Mouse (Mus musculus): ENCODE measurements at regions not wholly inside any gene's neighbourhood (a gene's known extent, or its start where the extent isn't known, plus 50 kb on each side); places are given as distances from the start of the nearest gene placed in this dataset.

- no peak for DNase-seq (ENCODE audit: low spot score)
Measured at GRCm38 (mm10) chr15:59845158-59845739, 171.2 kb downstream of the 4933412E24Rik start.

DNA sequence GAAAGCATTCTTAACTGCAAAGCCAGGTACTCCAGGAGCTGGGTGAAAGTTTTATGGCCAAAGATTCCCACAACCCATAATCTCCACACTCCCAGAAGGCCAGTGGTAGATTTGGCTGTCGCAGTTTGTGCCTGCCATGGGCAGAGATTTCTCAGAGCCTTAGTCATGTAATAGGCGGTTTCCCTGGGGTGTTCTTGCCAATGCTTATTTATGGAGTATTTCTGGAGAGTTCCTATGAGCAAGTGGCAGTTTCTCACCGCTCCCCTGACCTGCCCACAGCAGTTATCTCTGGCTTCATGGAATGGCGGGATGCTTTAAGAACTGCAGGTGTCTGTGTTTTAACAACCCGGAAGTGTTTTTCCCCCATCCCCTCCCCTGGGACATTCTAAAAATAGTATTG lies 179.8 kb downstream of the 4933412E24Rik start:
- DNase-seq (ENCODE audit: low spot score): no peak

GRCm38 (mm10) chr15:59833232-59833631 lies 183.2 kb downstream of the 4933412E24Rik start:
- no peak for DNase-seq (ENCODE audit: low spot score)

- no peak for DNase-seq (ENCODE audit: low spot score)
Measured at GRCm38 (mm10) chr15:59831481-59831880, 184.9 kb downstream of the 4933412E24Rik start.

GRCm38 (mm10) chr15:59830553-59831462 lies 185.6 kb downstream of the 4933412E24Rik start:
- DNase-seq (ENCODE audit: low spot score): no peak

GRCm38 (mm10) chr15:59828421-59828820 lies 188.0 kb downstream of the 4933412E24Rik start:
- peak; percentile 73 for DNase-seq (ENCODE audit: low spot score)

DNA sequence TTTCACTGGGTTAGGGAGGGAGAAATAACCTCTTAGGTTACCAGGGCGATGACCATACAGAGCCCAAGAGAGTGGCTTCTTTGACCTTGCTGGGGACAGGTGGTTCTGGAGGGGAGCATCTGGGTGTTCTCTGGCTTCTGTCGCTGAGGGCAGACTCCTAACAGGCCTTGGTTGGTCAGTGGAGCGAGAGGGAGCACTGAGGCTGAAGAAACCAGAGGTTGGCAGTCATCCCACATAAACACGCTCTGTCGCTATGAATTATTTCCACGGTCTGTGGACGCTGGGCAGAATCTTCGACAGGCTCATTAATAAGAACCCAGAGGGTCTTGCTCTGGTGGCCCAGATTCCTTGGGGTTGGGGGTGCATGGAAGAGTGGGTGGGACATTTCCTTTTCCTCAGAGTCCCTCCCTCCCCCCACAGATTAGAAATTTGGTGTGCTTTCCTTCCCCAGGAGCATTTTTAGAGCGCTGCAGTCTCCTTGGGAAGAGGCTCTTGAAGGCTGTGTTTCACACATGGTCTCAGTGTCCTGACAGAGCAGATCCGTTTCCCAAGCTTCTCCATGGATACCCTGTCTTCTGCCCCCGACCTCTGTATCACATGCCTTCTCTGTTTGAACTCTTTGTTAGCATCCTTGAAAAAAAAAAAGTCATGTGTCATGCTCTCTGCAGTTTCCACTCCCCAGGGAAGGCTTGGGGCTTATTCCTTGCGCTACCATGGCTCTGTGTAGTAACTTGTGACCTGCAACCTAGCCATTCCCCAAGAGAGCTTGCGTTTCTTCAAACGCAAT lies 190.1 kb downstream of the 4933412E24Rik start:
- DNase-seq (ENCODE audit: low spot score): no peak

DNA sequence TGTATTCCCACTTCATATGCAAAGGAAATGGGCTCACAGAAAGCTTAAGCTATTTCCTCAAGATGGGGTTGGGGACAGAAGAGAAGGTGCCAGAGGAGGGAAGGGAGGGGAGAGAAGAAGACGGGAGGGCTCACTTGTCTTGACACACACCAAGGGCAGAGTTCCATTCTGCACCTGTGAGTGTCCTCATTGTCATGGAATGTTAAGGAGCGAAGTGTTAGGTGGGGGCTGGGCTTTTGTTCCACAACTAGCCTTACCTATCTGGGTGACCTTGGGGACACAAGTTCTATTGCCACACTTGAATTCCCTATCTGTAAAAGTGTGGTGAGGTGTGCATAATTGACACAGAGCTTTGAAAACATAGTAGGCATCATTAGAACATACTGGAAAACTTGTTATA lies 192.5 kb downstream of the 4933412E24Rik start:
- DNase-seq (ENCODE audit: low spot score): no peak

- DNase-seq (ENCODE audit: low spot score): no peak
Measured at GRCm38 (mm10) chr15:59822995-59823681, 193.3 kb downstream of the 4933412E24Rik start.

DNA sequence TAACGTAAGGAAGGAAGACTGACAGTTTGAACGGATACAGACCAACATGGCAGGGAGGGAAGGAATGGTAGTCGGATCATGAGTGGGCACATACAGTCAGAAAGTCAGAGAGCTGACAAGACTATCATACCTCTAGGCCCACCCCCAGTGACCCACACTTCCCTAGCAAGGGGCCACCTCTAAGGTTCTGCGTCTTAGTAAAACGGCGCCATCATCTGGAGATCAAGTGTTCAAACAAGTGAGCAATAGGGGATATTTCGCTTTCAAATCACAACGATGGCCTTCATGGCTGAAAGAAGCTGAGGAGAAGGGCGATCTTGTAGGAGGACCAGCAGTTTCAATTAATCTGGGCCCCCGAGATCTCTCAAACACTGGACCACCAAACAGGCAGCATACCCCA lies 196.1 kb downstream of the 4933412E24Rik start:
- DNase-seq (ENCODE audit: low spot score): no peak

DNA sequence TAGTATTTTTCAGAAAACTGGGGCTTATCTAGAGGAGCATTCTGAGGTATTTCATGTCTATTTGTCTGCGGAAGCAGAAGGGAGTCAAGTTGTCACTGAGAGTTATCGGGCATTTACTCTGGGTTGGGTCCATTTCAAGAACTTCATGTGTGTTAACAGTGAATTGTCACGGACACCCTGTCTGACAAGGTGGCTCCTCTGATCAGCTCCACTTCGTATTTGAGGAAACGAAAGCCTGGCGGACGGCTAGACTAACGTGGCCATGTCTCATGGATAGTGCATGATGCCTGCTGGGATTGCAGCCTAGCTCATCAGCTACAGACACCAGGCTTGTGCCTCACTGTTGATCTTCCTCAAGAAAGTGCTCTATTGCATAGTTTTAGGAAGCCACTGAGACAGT lies 200.4 kb downstream of the 4933412E24Rik start:
- no peak for DNase-seq (ENCODE audit: low spot score)

DNA sequence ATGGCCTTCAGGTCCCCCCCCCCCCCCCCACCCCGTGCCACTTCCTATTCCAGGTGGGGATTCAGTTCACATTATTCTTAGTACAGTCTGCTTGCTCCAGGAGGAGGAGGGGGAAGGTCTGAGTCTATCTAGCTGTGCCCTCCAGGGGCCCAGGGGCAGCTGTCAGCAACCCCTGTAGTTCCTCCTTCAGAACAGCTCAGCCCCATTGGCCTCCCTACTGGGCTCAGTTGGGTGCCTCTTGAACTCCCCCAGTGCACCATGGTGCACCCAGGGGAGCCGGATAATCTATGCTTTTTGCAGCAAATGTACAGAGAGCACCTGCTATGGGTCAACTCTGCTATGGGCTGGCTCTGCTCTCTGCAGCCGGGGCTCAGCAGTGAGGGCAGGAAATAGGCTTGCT lies 204.8 kb downstream of the 4933412E24Rik start:
- no peak for DNase-seq (ENCODE audit: low spot score)

DNA sequence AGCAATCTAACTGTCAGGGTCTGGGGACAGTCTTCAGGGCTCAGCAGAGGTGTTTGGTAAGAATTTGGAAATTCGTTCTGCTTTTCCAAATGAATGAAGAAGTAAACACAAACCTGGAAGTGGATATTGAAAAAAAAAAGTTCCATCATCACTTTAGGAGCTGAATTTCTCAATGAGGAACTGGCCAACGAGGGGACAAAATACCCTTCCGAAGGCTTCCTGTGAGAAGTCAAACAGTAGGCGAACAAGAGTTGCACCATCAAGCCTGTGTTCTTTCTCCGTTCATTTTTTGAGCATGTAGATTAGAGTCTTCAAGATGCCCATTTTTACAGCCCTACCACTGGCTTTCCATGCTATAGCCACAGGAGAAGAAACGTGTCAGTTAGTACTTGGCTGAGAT lies 207.1 kb downstream of the 4933412E24Rik start:
- no peak for DNase-seq (ENCODE audit: low spot score)

DNA sequence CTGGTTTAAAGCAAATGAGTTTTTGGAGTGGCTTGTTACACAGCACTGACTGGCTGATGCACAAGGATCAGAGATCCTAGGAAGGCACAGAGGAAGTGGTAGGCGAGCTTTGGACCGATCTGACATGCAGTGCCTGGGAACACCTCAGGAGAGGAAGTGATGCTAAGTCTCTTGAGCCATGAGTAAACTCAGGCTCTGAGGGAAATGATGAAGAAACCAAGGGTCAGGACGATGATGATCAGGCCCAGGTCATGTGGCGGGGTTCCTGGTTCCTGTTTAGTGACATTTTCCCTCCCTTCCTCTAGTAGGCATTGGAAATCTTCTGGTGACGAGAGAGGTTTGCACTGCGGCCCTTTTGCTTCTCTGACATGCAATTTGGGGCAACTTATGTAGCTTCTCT lies 208.7 kb downstream of the 4933412E24Rik start:
- no peak for DNase-seq (ENCODE audit: low spot score)

- DNase-seq (ENCODE audit: low spot score): no peak
Measured at GRCm38 (mm10) chr15:59805771-59806170, 210.6 kb downstream of the 4933412E24Rik start.

DNA sequence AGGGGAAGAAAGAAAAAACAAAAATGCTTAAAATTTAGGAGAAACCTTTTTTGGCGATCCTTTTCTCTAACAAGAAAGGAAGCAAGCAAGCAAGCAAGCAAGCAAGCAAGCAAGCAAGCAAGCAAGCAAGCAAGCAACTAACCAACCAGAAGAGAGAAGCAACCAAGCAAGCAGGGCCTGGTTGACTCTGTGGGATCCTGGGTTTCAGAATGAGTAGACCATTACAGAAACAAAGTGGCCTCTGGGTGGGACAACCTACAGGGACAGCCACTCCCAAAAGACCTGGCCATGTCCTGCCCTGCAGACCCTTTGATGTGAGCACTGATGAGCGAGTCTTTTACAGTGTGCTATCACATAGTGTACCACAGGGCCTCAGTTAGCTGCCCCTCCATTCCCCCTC lies 211.6 kb downstream of the 4933412E24Rik start:
- DNase-seq (ENCODE audit: low spot score): no peak

DNA sequence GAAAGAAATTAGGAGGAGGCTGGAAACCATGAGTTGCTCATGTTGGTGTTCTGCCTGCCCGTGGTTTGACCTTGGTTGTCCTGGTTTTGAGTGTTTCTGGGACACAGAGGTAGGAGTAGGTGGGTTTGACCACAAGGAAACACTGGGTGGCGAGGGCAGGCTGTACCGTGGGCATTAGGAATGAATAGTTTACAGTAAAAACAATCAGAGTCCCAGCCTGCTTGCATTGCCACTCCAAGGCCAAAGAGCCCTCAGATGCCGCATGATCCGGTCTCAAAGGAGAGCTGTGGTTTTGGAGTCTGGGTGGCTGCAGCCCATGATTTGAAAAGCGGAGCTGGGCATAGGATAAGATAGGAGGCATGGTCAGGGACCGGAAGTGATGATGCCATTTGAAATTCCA lies 212.0 kb downstream of the 4933412E24Rik start:
- no peak for DNase-seq (ENCODE audit: low spot score)

DNA sequence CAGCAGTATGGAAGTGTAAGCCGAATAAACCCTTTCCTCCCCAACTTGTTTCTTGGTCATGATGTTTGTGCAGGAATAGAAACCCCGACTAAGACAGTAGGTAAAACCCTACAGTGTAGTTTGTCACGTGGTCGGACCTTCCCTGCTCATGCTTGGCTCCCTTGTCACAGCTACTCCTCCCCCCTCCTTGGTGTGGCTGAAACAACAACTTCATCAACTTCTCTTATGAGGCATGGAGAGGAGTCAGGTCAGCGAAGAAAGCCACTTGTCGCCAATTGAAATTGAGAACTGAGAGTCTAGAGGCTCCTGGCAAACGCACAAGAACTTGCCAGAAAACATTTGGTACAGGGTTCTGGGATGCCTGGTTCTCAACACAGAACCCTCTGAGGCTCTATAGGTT lies 214.1 kb downstream of the 4933412E24Rik start:
- DNase-seq (ENCODE audit: low spot score): no peak

GRCm38 (mm10) chr15:59799124-59799815 lies 217.1 kb downstream of the 4933412E24Rik start:
- no peak for DNase-seq (ENCODE audit: low spot score)

DNA sequence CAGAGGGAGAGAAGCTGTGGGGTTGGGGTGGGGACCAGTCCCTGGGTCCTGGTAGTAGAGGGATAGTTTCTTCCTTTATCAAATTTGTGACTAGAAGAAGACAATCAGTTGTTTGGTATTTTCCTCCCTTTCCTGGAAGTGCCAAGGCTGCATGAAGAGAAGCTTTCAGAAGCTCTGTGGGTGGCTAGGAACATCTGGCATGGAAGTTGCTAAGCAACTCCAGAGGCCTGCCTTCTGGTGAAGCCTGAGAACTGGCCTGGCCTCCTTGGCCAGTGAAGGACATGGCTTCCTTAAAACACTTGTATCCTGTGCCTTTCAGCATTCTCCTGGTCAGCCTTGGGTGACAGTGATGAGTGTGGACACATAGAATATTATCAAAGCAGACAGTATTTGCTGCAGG lies 217.9 kb downstream of the 4933412E24Rik start:
- DNase-seq (ENCODE audit: low spot score): no peak

- peak; percentile 51 for DNase-seq (ENCODE audit: low spot score)
Measured at GRCm38 (mm10) chr15:59795717-59796116, 220.7 kb downstream of the 4933412E24Rik start.

Data from heart, adult 8-10 months (tissue).